Mouse (Mus musculus) gonadal fat pad, adult 2 months (tissue): ENCODE data around the gene Fam43a. TPM values are rescaled to one million over a fixed set of nuclear protein-coding genes. Genes with fewer than 3 reads are reported as not detected.
A peak's percentile ranks its signal among the peaks of the same experiment; 100 is the strongest.

Source experiments
- DNase-seq: peaks from one replicate; pipeline ENCODE4 v3.0.0-alpha.2; 2012; ENCODE audit warnings: low read depth
- polyA plus RNA-seq: library from polyadenylated mRNA; depleted of rRNA; stranded (reverse); fragments of >200 nt; gene quantifications from 2 replicates; pipeline ENCODE4 v1.2.3, GENCODE M21; 2012; rRNA removed

The Fam43a gene
- polyA plus RNA-seq: 20.8 and 21.2 TPM in 2 replicates

- DNase-seq: peak; percentile 56
Measured at GRCm38 (mm10) chr16:30599491-30600268, at the start of gene Fam43a. TSS of gene Fam43a (plus strand) at chr16:30599723.

GRCm38 (mm10) chr16:30549966-30550747 is 49.4 kb upstream of the Fam43a start:
- no peak for DNase-seq

- DNase-seq: no peak
Measured at GRCm38 (mm10) chr16:30550748-30551192, 48.8 kb upstream of the Fam43a start, which contains the start of gene Tmem44. TSS of gene Tmem44 (minus strand) at chr16:30550842.

GRCm38 (mm10) chr16:30552621-30553338 is 46.7 kb upstream of the Fam43a start:
- no peak for DNase-seq

DNA sequence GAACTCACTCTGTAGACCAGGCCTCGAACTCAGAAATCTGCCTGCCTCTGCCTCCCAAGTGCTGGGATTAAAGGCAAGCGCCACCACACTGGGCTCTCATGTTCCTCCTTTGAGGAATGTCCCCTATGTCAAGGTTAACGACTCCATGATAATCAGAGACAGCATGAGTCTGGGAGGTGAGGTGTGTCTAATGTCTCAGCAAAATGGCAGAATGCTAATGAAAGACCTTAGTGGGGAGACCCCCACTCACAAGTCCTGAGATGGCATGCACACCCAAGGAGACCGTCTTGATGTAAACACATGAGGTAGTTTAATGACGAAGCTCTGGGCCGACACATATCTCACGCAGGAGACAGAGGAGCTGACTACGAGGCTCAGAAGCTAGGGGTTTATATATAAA is 45.4 kb upstream of the Fam43a start:
- no peak for DNase-seq

DNA sequence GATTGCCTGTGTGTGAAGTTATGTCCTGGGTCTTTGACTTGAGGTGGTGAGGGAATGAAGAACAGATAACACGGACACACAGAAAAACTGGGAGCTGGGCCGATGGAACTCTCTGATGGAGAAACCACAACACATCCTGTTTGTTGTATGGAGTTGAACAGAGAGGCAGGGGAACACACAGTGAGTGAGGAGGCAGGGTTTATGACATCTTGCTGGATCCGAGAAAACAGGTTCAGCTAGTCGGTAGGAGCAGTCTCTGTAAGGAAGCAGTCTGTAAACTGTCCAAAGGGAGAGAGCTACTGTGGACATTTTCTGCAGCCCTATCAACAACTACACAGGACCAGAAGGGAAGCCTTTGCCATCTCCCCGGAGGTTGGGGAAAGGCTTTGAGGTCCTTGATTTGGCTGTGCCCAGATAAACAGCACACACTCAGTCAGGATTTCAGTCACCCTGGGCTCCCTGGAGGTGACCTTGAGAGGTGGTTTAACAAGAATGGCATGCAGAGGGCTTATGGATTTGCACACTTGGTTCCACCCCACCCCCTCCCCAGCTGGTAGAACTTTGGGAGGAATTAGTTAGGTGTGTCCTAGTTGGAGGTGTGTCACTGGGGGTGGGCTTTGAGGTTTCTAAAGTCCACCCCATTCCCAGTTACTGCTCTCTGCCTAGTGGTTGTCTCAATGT is 40.1 kb upstream of the Fam43a start:
- DNase-seq: no peak

GRCm38 (mm10) chr16:30560601-30561000 is 38.9 kb upstream of the Fam43a start:
- DNase-seq: no peak

GRCm38 (mm10) chr16:30565631-30566030 is 33.9 kb upstream of the Fam43a start:
- DNase-seq: no peak

- DNase-seq: no peak
Measured at GRCm38 (mm10) chr16:30570173-30570572, 29.4 kb upstream of the Fam43a start.

DNA sequence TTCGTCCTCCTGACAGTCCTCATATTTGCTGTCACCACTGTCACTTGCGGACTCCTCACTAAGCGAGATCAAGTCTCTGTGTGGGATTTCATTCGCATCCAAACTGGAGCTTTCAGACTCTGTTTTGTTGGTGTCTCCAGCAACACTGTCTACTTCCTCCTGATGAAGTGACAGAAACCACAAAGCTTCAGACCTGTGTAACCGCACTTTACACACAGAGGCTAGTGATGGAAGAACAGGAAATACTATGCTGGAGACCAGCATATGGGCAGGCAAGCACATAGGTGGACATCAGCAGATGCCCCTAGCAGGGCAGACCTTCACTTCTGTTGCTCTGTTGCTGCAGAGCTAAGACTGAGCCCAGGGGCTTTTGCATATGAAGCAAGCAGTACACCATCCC is 28.1 kb upstream of the Fam43a start:
- no peak for DNase-seq

DNA sequence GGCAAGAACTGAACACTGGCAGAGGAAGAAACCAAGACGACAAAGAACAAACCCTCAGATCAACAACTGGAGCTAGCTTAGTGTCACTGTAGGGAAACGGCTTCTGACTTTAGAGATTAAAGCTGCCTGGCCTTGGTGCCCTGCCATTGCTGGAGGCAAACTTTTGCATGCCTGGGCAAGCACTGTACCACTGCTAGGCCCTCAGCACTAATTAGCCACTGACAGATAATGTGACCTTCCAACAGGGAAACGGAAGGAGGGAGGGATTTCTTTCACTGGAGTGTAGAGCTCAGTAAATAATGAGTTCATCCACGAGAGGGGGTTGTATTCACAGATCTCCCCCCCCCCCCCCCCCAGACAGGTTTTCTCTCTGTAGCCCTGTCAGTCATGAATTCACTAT is 27.3 kb upstream of the Fam43a start:
- no peak for DNase-seq

DNA sequence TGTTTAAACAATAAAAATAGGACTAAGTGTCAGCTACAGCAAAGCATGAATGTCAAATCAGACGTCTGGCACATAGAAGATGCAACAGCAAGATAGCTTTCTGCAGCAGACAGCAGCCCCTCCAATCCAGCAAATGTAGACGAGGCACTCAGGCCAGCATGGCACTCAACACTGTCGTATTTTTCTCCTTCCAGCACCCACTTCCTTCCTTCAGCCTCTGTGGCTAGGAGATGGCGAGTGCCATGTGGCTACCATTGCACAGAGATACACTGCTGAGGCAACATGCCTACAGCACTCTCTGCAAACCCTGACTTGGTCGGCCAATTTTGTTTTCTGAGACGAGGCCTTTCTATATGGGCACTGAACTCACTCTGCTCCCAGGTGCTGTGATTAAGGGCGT is 23.7 kb upstream of the Fam43a start:
- no peak for DNase-seq

GRCm38 (mm10) chr16:30576392-30576791 is 23.1 kb upstream of the Fam43a start:
- DNase-seq: no peak

DNA sequence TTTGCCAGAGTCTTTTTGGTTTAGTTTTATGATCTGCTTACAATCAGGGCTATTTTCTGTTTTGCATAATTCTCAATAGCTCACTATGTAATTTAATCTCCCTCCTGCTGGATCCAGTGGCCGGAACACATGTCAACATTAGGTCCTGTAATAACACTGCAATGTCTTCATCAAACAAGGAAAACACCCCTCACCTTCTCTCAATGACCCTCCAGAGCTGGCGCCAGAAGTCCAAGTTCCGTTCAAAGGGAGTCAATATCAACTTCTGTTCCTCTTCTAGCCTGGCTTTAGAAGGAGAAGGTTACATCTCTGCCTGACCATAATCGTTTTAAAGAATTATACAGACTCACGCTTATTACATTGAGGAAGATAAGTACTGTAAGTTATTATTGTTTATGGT is 18.8 kb upstream of the Fam43a start:
- no peak for DNase-seq

GRCm38 (mm10) chr16:30586935-30587493 is 12.5 kb upstream of the Fam43a start:
- no peak for DNase-seq

- DNase-seq: peak; percentile 81
Measured at GRCm38 (mm10) chr16:30587494-30588327, 11.8 kb upstream of the Fam43a start, which contains the start of gene Lsg1. TSS of gene Lsg1 (minus strand) at chr16:30587592.

DNA sequence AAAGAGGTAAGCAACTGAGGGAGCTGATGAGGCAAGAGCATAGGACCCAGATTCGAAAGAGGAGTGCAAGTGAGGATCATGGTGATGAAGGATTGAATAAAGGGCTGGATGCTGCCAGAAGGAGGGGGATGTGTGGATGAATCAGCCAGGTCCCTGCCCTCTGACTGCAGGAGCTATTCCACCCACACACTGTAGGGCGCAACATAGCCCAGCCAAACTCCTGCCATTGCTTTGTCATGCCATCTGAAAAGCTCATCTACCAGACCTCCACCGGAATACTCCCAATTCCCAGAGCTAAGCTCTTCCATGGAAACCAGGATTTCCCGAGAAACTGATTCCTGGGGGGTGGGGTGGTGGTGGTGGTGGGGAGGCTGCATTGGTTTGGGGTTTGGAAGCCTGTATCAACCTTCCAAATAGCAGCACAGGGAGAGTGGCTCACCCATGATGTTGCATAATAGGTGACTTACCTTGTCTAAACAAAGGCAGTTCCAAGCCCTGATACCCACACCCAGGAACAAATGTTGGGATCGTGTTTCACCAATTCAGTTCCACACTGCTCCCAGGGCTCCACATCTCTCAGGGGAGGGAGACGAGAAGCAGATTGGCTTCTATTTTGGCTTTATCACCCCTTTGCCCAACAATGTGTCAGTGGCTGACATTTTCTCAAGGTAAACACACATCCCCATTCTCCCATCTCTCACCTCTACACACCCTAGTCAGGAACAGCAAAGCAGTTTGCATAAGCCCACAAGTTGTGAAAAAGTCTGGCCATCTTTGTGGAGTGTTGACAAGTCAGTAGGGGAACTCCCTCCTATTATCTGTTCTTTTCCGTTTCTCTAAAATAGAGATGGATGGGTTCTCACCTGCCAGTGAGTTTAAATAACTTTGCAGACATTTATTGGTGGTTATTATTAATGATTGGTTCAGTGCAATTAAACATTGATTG is 9.0 kb upstream of the Fam43a start:
- no peak for DNase-seq

DNA sequence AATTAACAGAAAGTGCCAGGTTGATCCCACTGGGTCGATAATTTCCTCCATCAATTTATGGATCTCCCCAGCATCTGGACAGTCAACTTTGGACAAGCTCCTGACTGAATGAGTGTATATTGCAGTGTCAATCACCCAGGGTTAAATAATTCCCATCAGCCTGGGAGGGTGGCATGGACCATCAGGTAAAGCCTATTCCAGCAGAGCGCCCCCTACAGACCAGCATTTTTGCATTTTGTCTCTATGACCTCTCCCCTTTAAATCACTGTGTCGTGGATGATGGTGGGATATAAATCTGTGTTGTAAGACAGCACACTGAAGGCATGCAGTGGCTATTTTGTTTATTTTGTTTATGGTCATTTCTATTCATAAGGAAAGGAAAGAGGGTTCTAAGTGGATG is 7.5 kb upstream of the Fam43a start:
- DNase-seq: no peak

GRCm38 (mm10) chr16:30595356-30595755 is 4.2 kb upstream of the Fam43a start:
- DNase-seq: no peak
